Comparison of ENCODE assay signal across 27 mouse cellular contexts in the genomic region with DNA sequence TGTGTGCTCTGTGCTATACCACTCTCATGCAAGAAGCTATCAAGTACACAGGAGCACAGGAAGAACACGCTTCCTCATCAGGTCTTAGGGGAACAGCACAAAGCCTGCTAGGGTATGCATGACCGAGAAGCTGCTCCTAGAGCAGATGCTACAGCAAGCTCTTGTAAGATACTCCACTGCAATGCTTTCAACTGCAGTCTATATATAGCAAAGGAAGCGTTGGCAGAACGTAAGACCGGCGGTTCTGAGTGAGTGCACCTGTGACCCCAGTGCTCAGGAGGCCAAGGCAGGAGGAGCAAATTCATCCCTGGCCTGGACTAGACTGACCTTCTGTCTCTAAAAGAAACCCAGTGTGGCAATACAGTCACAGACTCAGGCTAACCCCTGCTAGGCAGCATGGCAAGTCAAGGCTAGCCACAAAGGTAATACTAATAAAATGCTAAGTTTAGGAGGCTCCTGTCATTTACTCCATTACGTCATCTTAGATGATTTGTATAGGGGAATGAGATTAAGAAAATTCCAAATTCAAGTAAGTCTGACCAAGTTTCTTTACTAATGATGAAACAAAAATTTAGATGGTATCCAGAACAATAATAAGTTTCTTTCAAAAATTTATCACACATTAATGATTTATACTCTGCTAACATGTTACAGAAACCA. TPM values are rescaled to one million over a fixed set of nuclear protein-coding genes. Genes with fewer than 3 reads are reported as not detected.
DNase-seq lines count a peak whose midpoint lies in the region; ATAC-seq and TF ChIP-seq lines count a peak whose summit lies in the region.
"Had no signal": no experiment of that assay in that cellular context is flagged by ENCODE, and none has a peak within 500 bp of the region (broad histone marks: within the 10 kb centered on the region; RNA-seq: fewer than 3 reads in every experiment).

No protein-coding gene starts in this region.

- H3K9me3 ChIP-seq in liver, postnatal 0 days (ENCODE audit: low read length) = no peaks in the 10 kb centered on the region
- H3K9me3 ChIP-seq: embryonic facial prominence, embryonic 10.5 days; embryonic facial prominence, embryonic 15.5 days; forebrain, embryonic 12.5 days; hindbrain, embryonic 10.5 days; hindbrain, embryonic 15.5 days; limb, embryonic 10.5 days; limb, embryonic 15.5 days; midbrain, embryonic 12.5 days; neural tube, embryonic 13.5 days had no signal

- H3K9ac ChIP-seq in liver, postnatal 0 days (replicated peaks) = no peak overlapping the region
- H3K9ac ChIP-seq: embryonic facial prominence, embryonic 15.5 days; forebrain, embryonic 12.5 days; forebrain, postnatal 0 days; hindbrain, embryonic 15.5 days; limb, embryonic 15.5 days; midbrain, embryonic 12.5 days; neural tube, embryonic 13.5 days had no signal

- no peak for TF ChIP-seq EP300 in liver, postnatal 0 days (IDR thresholded peaks at IDR 0.05; ENCODE audit: low read depth)

- TF ChIP-seq CTCF in gastrocnemius, adult 2 months (IDR thresholded peaks at IDR 0.05) = no peak
- no peak for TF ChIP-seq CTCF in liver, postnatal 0 days (IDR thresholded peaks at IDR 0.05; ENCODE audit: low read depth)

- H3K36me3 ChIP-seq in liver, postnatal 0 days (replicated peaks; ENCODE audit: insufficient read depth, low read length) = peaks cover 8% of the 10 kb centered on the region

- WGBS in liver, postnatal 0 days (ENCODE audit: insufficient replicate concordance) = 77% methylated on average over 7 of the region's 7 CpGs

- ATAC-seq in liver, postnatal 0 days = peak; percentile 26; the same call in 1 of the 2 replicates
- ATAC-seq: forebrain, postnatal 0 days; inflammation-experienced regulatory T-cells, adult 6 months had no signal

- intact Hi-C loops in gastrocnemius, adult 2 months (cut with DNase I) = no loop called here
- intact Hi-C loops in heart, postnatal 10 days (cut with DNase I) = no loop called here

- no peak overlapping the region for H3K4me2 ChIP-seq in liver, postnatal 0 days (ENCODE audit: low read depth, low read length)
- H3K4me2 ChIP-seq: embryonic facial prominence, embryonic 15.5 days; forebrain, embryonic 12.5 days; heart, embryonic 11.5 days; hindbrain, embryonic 15.5 days; limb, embryonic 15.5 days; midbrain, embryonic 12.5 days; neural tube, embryonic 13.5 days had no signal

- H3K4me1 ChIP-seq in liver, postnatal 0 days (ENCODE audit: insufficient read depth) = peaks cover 10% of the 10 kb centered on the region
- H3K4me1 ChIP-seq: embryonic facial prominence, embryonic 10.5 days; embryonic facial prominence, embryonic 15.5 days; forebrain, embryonic 12.5 days; hindbrain, embryonic 10.5 days; limb, embryonic 10.5 days had no signal

- no peak overlapping the region for H3K4me3 ChIP-seq in gastrocnemius, adult 2 months
- no peak overlapping the region for H3K4me3 ChIP-seq in liver, postnatal 0 days (ENCODE audit: low read depth, low read length)
- H3K4me3 ChIP-seq: embryonic facial prominence, embryonic 10.5 days; embryonic facial prominence, embryonic 15.5 days; forebrain, embryonic 12.5 days; hindbrain, embryonic 10.5 days; hindbrain, embryonic 15.5 days; limb, embryonic 10.5 days; limb, embryonic 15.5 days; midbrain, embryonic 12.5 days; neural tube, embryonic 13.5 days had no signal

- DNase-seq in gastrocnemius, adult 2 months = no peak
- no peak for DNase-seq in gastrocnemius, postnatal 10 days
- DNase-seq in liver, postnatal 0 days = no peak
- DNase-seq in liver = no peak
- peak; percentile 73 for DNase-seq in thymus, postnatal 0 days (ENCODE audit: low spot score)
- no peak for DNase-seq in thymus, postnatal 4 days
- no peak for DNase-seq in adrenal gland, adult (ENCODE audit: inconsistent age in 2 of 2, low spot score in 1 of 2)
- no peak for DNase-seq in heart, postnatal 10 days
- DNase-seq: cerebellum, adult 18-20 months; forebrain, postnatal 0 days; gastrocnemius, postnatal 25 days; heart, adult 18-20 months; kidney, adult 11 months; layer of hippocampus, postnatal 36 days; lung, postnatal 36 days had no signal

- H3K27ac ChIP-seq in gastrocnemius, adult 2 months = peak overlapping the region; percentile 44
- H3K27ac ChIP-seq in liver, postnatal 0 days (ENCODE audit: low read depth) = 0 out of 2 replicates have a peak overlapping the region, but pooled peaks have one; percentile 19
- H3K27ac ChIP-seq: embryonic facial prominence, embryonic 10.5 days; embryonic facial prominence, embryonic 15.5 days; forebrain, embryonic 12.5 days; hindbrain, embryonic 10.5 days; hindbrain, embryonic 15.5 days; kidney, postnatal 0 days; limb, embryonic 10.5 days; limb, embryonic 15.5 days; midbrain, embryonic 12.5 days; neural tube, embryonic 13.5 days had no signal

- H3K27me3 ChIP-seq in liver, postnatal 0 days (ENCODE audit: insufficient read depth, low read length) = no peaks in the 10 kb centered on the region
- H3K27me3 ChIP-seq: embryonic facial prominence, embryonic 15.5 days; forebrain, embryonic 12.5 days; hindbrain, embryonic 15.5 days; limb, embryonic 15.5 days; midbrain, embryonic 12.5 days; neural tube, embryonic 13.5 days had no signal

RNA-seq across cellular contexts. Expression of gene Ubqln1, which starts 17.3 kb away (rescaled TPM):
- 10 to 100 TPM; 49.0 to 51.9 TPM for total RNA-seq in gastrocnemius, adult 2 months (2021)
- 10 to 100 TPM; 48.8 to 53.6 TPM for total RNA-seq in gastrocnemius, postnatal 10 days (2021)
- 44.2 and 44.5 TPM in 2 replicates for polyA plus RNA-seq in liver, postnatal 0 days (2015; fragmentation: Nextera tagmentation; extraction: Ambion mirVana)
- polyA plus RNA-seq in thymus, postnatal 0 days (2015; fragmentation: Nextera tagmentation; extraction: Ambion mirVana) = 89.4 and 92.3 TPM in 2 replicates
- 10 to 100 TPM; 64.2 to 65.1 TPM for total RNA-seq in heart, postnatal 10 days (2021)

RNA-seq across cellular contexts. Expression of gene Idnk, which starts 40.7 kb away (rescaled TPM):
- 10 to 100 TPM in 1 of 2 experiments, 1 to 10 TPM in 1; 8.0 to 10.8 TPM for total RNA-seq in gastrocnemius, adult 2 months (2021)
- total RNA-seq in gastrocnemius, postnatal 10 days (2021) = 1 to 10 TPM; 9.6 to 9.7 TPM
- 35.4 and 37.6 TPM in 2 replicates for polyA plus RNA-seq in liver, postnatal 0 days (2015; fragmentation: Nextera tagmentation; extraction: Ambion mirVana)
- 109 and 117 TPM in 2 replicates for polyA plus RNA-seq in thymus, postnatal 0 days (2015; fragmentation: Nextera tagmentation; extraction: Ambion mirVana)
- total RNA-seq in heart, postnatal 10 days (2021) = 10 to 100 TPM; 21.3 to 22.0 TPM
